Mouse (Mus musculus): Measurements from ENCODE around the gene Lrrc29. TPM values are rescaled to one million over a fixed set of nuclear protein-coding genes. Genes with fewer than 3 reads are reported as not detected.

Lrrc29 gene
- polyA plus RNA-seq, 1 experiment: 13.2 TPM

- Histone ChIP-seq H3K4me1 (ENCODE audit: control insufficient read depth, insufficient read depth, low read length) (peaks cover 11% of the 10 kb centered on the region), H3K4me3 (replicated peaks; ENCODE audit: extremely low read depth, low read depth, low read length) (peak overlapping the region; percentile 75)
- under 1% methylated on average over 53 of the region's 53 CpGs for WGBS
- DNase-seq: peak; percentile 90
- TF ChIP-seq POLR2A (IDR thresholded peaks at IDR 0.05; ENCODE audit: borderline replicate concordance, extremely low read depth, low read depth, low read length) (peak; percentile 17; the same call in 1 of the 2 replicates), CTCF (IDR thresholded peaks at IDR 0.05; ENCODE audit: insufficient read depth, low read length) (no peak)
Measured at GRCm38 (mm10) chr8:105288958-105289732, 36.9 kb downstream of the Lrrc29 start.

GRCm38 (mm10) chr8:105288231-105288630 is 37.8 kb downstream of the Lrrc29 start:
- TF ChIP-seq CTCF (IDR thresholded peaks at IDR 0.05; ENCODE audit: insufficient read depth, low read length): no peak
- no peak for TF ChIP-seq POLR2A (IDR thresholded peaks at IDR 0.05; ENCODE audit: borderline replicate concordance, extremely low read depth, low read depth, low read length)
- no peak for DNase-seq
- WGBS: 84% methylated on average over 5 of the region's 5 CpGs
- peaks cover 11% of the 10 kb centered on the region for H3K4me1 ChIP-seq (ENCODE audit: control insufficient read depth, insufficient read depth, low read length)
- H3K4me3 ChIP-seq (replicated peaks; ENCODE audit: extremely low read depth, low read depth, low read length): no peak overlapping the region

DNA sequence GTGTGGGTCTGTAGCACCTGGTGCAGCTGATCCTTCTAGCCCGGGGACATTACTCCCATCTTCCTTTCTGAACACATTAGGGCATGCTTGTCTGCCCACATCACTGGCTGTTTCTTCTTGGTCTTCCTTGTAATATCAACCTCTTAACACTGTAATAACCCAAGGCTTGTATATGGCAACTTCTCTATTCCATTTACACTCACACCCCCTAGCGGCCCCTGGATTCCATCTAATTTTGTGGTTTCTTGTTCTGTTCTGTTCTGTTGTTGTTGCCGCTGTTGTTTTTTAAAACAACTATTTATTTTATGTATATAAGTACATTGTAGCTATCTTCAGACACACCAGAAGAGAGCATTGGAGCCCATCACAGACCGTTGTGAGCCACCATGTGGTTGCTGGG is 39.2 kb downstream of the Lrrc29 start:
- Histone ChIP-seq H3K4me1 (ENCODE audit: control insufficient read depth, insufficient read depth, low read length) (peaks cover 15% of the 10 kb centered on the region), H3K4me3 (replicated peaks; ENCODE audit: extremely low read depth, low read depth, low read length) (no peak overlapping the region)
- TF ChIP-seq POLR2A (IDR thresholded peaks at IDR 0.05; ENCODE audit: borderline replicate concordance, extremely low read depth, low read depth, low read length): no peak
- TF ChIP-seq CTCF (IDR thresholded peaks at IDR 0.05; ENCODE audit: insufficient read depth, low read length): no peak
- DNase-seq: no peak
- WGBS: 90% methylated on average over 4 of the region's 4 CpGs

- H3K4me1 ChIP-seq (ENCODE audit: control insufficient read depth, insufficient read depth, low read length): peaks cover 12% of the 10 kb centered on the region
- no peak for DNase-seq
- no peak for TF ChIP-seq POLR2A (IDR thresholded peaks at IDR 0.05; ENCODE audit: borderline replicate concordance, extremely low read depth, low read depth, low read length)
- no peak for TF ChIP-seq CTCF (IDR thresholded peaks at IDR 0.05; ENCODE audit: insufficient read depth, low read length)
- no peak overlapping the region for H3K4me3 ChIP-seq (replicated peaks; ENCODE audit: extremely low read depth, low read depth, low read length)
- 69% methylated on average over 12 of the region's 12 CpGs for WGBS
Measured at GRCm38 (mm10) chr8:105285514-105285913, 40.6 kb downstream of the Lrrc29 start.

DNA sequence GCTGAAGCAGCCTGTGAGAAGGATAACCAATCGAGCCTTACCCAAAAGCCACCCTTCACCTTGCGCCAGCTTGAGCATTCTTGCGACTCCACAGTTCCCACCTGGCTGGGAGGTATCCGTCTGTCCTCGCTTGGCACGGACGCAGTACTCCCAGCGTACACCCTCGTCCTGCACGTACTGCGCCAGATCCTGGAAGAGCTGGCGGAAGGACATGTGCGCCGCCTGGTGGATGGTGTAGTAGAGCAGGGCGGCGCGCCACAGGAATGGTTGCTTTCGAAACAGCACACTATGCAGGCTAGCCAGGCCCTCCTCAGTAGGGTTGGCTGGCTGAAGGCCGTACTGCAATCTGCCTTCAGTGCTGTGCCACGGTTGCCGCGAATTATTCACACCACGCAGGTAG is 43.0 kb downstream of the Lrrc29 start:
- TF ChIP-seq CTCF (IDR thresholded peaks at IDR 0.05; ENCODE audit: insufficient read depth, low read length): peak; percentile 75
- no peak for TF ChIP-seq POLR2A (IDR thresholded peaks at IDR 0.05; ENCODE audit: borderline replicate concordance, extremely low read depth, low read depth, low read length)
- WGBS: 44% methylated on average over 23 of the region's 23 CpGs
- peaks cover 4% of the 10 kb centered on the region; the same call in 1 of the 2 replicates for H3K4me1 ChIP-seq (ENCODE audit: control insufficient read depth, insufficient read depth, low read length)
- DNase-seq: peak; percentile 64
- peak overlapping the region; percentile 18 for H3K4me3 ChIP-seq (replicated peaks; ENCODE audit: extremely low read depth, low read depth, low read length)

DNA sequence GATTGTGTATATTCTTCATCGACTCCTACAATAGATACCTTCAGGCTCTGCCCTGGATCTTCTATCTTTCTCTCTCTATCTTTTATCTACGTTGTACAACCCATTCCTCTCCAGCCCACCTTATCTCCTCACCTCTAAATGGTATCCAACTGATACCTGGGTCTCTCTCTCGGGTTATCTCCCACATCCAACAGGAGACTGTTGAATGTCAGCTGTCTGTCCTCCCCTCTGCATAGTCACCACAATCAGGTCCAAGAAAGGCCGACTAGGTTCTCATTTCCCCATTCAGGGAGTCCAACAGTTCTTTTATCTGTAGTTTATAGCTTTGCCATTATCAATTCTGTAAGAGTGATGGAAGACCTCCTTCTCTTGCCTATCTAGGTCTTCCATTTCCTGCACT is 43.8 kb downstream of the Lrrc29 start:
- DNase-seq: no peak
- no peak overlapping the region for H3K4me3 ChIP-seq (replicated peaks; ENCODE audit: extremely low read depth, low read depth, low read length)
- TF ChIP-seq CTCF (IDR thresholded peaks at IDR 0.05; ENCODE audit: insufficient read depth, low read length) (no peak), POLR2A (IDR thresholded peaks at IDR 0.05; ENCODE audit: borderline replicate concordance, extremely low read depth, low read depth, low read length) (no peak)
- WGBS: 79% methylated on average over 4 of the region's 4 CpGs
- peaks cover 4% of the 10 kb centered on the region; the same call in 1 of the 2 replicates for H3K4me1 ChIP-seq (ENCODE audit: control insufficient read depth, insufficient read depth, low read length)

GRCm38 (mm10) chr8:105281821-105282220 is 44.3 kb downstream of the Lrrc29 start:
- DNase-seq: no peak
- 80% methylated on average over 12 of the region's 12 CpGs for WGBS
- Histone ChIP-seq H3K4me1 (ENCODE audit: control insufficient read depth, insufficient read depth, low read length) (peaks cover 4% of the 10 kb centered on the region; the same call in 1 of the 2 replicates), H3K4me3 (replicated peaks; ENCODE audit: extremely low read depth, low read depth, low read length) (no peak overlapping the region)
- no peak for TF ChIP-seq POLR2A (IDR thresholded peaks at IDR 0.05; ENCODE audit: borderline replicate concordance, extremely low read depth, low read depth, low read length)
- no peak for TF ChIP-seq CTCF (IDR thresholded peaks at IDR 0.05; ENCODE audit: insufficient read depth, low read length)

- no peak overlapping the region for H3K4me3 ChIP-seq (replicated peaks; ENCODE audit: extremely low read depth, low read depth, low read length)
- DNase-seq: no peak
- TF ChIP-seq POLR2A (IDR thresholded peaks at IDR 0.05; ENCODE audit: borderline replicate concordance, extremely low read depth, low read depth, low read length) (no peak), CTCF (IDR thresholded peaks at IDR 0.05; ENCODE audit: insufficient read depth, low read length) (no peak)
- H3K4me1 ChIP-seq (ENCODE audit: control insufficient read depth, insufficient read depth, low read length): peaks cover 12% of the 10 kb centered on the region
- WGBS: 76% methylated on average over 3 of the region's 3 CpGs
Measured at GRCm38 (mm10) chr8:105280567-105280966, 45.5 kb downstream of the Lrrc29 start.

DNA sequence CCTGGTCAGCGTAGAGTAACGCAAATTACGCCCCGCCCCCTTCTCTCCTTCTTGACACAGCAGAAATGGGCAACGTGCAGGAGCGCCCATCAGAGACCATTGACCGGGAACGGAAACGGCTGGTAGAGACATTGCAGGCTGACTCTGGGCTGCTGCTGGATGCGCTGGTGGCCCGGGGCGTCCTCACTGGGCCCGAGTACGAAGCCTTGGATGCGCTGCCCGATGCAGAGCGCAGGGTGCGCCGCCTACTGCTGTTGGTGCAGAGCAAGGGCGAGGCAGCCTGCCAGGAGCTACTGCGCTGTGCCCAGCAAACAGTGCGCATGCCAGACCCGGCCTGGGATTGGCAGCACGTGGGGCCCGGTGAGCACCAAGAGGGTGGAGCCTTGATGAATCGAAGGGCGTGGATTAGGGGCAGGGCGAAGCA is 47.2 kb downstream of the Lrrc29 start:
- 8% methylated on average over 28 of the region's 28 CpGs for WGBS
- Histone ChIP-seq H3K4me3 (replicated peaks; ENCODE audit: extremely low read depth, low read depth, low read length) (peak overlapping the region; percentile 6), H3K4me1 (ENCODE audit: control insufficient read depth, insufficient read depth, low read length) (peaks cover 12% of the 10 kb centered on the region)
- peak; percentile 80 for DNase-seq
- TF ChIP-seq CTCF (IDR thresholded peaks at IDR 0.05; ENCODE audit: insufficient read depth, low read length) (no peak), POLR2A (IDR thresholded peaks at IDR 0.05; ENCODE audit: borderline replicate concordance, extremely low read depth, low read depth, low read length) (no peak)
